Mouse (Mus musculus) MEL (cell line): Measurements from ENCODE around the gene Herc4. TPM values are rescaled to one million over a fixed set of nuclear protein-coding genes. Genes with fewer than 3 reads are reported as not detected.

Experiments
- DNase-seq: peaks from one replicate; pipeline ENCODE4 v3.0.0; 2011; ENCODE audit warnings: low read depth, low spot score
- H3K27ac ChIP-seq: 2 replicates; pipeline ENCODE4 v1.5.1; 2012; ENCODE audit warnings: low read depth, mild to moderate bottlenecking, control low read depth, low read length, moderate library complexity; ENCODE audit not compliant: control insufficient read depth
- H3K27me3 ChIP-seq, 2 experiments: fragments of 150-350 bp in 1 of 2; sonication (generic) in 1 of 2; 2 replicates each; pipeline ENCODE4 v1.6.1; 2012; ENCODE audit warnings: low read length in 2 of 2, mild to moderate bottlenecking in 2 of 2, improper control_type of control experiment in 1 of 2, moderate library complexity in 1 of 2; ENCODE audit not compliant: insufficient read depth in 2 of 2, control insufficient read depth in 1 of 2
- H3K36me3 ChIP-seq, 2 experiments: 2 replicates each; pipeline ENCODE4 v1.6.1; 2012 to 2014; ENCODE audit warnings: low read length in 2 of 2, improper control_type of control experiment in 1 of 2, inconsistent platforms in 1 of 2, mild to moderate bottlenecking in 1 of 2; ENCODE audit not compliant: insufficient read depth in 2 of 2, control insufficient read depth in 1 of 2
- H3K4me1 ChIP-seq, 2 experiments: fragments of 150-350 bp in 1 of 2; sonication (generic) in 1 of 2; 2 replicates each; pipeline ENCODE4 v1.6.1; 2012; ENCODE audit warnings: low read length in 2 of 2, improper control_type of control experiment in 1 of 2, mild to moderate bottlenecking in 1 of 2; ENCODE audit not compliant: insufficient read depth in 2 of 2, control insufficient read depth in 1 of 2
- H3K4me3 ChIP-seq, 2 experiments: fragments of 150-350 bp in 1 of 2; sonication (generic) in 1 of 2; 2 replicates each; pipeline ENCODE4 v1.5.1; 2012; ENCODE audit warnings: low read depth in 2 of 2, low read length in 2 of 2, mild to moderate bottlenecking in 2 of 2, moderate library complexity in 2 of 2, control low read depth in 1 of 2, improper control_type of control experiment in 1 of 2; ENCODE audit not compliant: control insufficient read depth in 1 of 2, insufficient read depth in 1 of 2
- H3K79me2 ChIP-seq: 2 replicates; pipeline ENCODE4 v1.6.1; 2012; ENCODE audit warnings: mild to moderate bottlenecking, low read length, moderate library complexity; ENCODE audit not compliant: control insufficient read depth, poor library complexity, insufficient read depth
- H3K9ac ChIP-seq: 2 replicates; pipeline ENCODE4 v1.6.1; 2012; ENCODE audit warnings: low read depth, mild to moderate bottlenecking, control low read depth, low read length, moderate library complexity; ENCODE audit not compliant: control insufficient read depth, poor library complexity, severe bottlenecking
- H3K9me3 ChIP-seq: fragments of 150-350 bp; sonication (generic); replicated peaks from 2 replicates; pipeline ENCODE4 v1.6.1; 2012; ENCODE audit warnings: mild to moderate bottlenecking, low read length, improper control_type of control experiment, moderate library complexity; ENCODE audit not compliant: insufficient read depth
- BHLHE40 ChIP-seq: IDR thresholded peaks from 2 replicates; pipeline ENCODE4 v1.6.1; 2012; ENCODE audit warnings: low read depth, mild to moderate bottlenecking, inconsistent platforms, low read length, improper control_type of control experiment, borderline replicate concordance
- CTCF ChIP-seq, 3 experiments: IDR thresholded peaks in 2 of 3; conservative IDR thresholded peaks in 1 of 3; 2 replicates each; pipeline ENCODE4 v1.5.1; 2011 to 2012; ENCODE audit warnings: low read length in 3 of 3, low read depth in 2 of 3, mild to moderate bottlenecking in 2 of 3, improper control_type of control experiment in 1 of 3, inconsistent platforms in 1 of 3, mixed read lengths in 1 of 3, moderate library complexity in 1 of 3; ENCODE audit not compliant: control insufficient read depth in 1 of 3, insufficient read depth in 1 of 3, poor library complexity in 1 of 3, severe bottlenecking in 1 of 3
- ELF1 ChIP-seq: IDR thresholded peaks from 2 replicates; pipeline ENCODE4 v1.6.1; 2014; ENCODE audit warnings: low read depth, mild to moderate bottlenecking, inconsistent platforms, low read length, improper control_type of control experiment, moderate library complexity
- EP300 ChIP-seq, 2 experiments: IDR thresholded peaks; 2 replicates each; pipeline ENCODE4 v1.6.1; 2011; ENCODE audit warnings: improper control_type of control experiment in 2 of 2, low read length in 2 of 2, low read depth in 1 of 2, mild to moderate bottlenecking in 1 of 2
- GATA1 ChIP-seq: IDR thresholded peaks from 2 replicates; pipeline ENCODE4 v1.6.1; 2011; ENCODE audit warnings: low read depth, low read length, improper control_type of control experiment
- JUND ChIP-seq: IDR thresholded peaks from 2 replicates; pipeline ENCODE4 v1.6.1; 2011; ENCODE audit warnings: low read depth, mild to moderate bottlenecking, improper control_type of control experiment, low read length
- KAT2A ChIP-seq: conservative IDR thresholded peaks from 2 replicates; pipeline ENCODE4 v1.6.1; 2012; ENCODE audit warnings: low read depth, low read length, improper control_type of control experiment, inconsistent platforms
- MAX ChIP-seq: IDR thresholded peaks from 2 replicates; pipeline ENCODE4 v1.6.1; 2011; ENCODE audit warnings: low read length, improper control_type of control experiment
- MAZ ChIP-seq: IDR thresholded peaks from 2 replicates; pipeline ENCODE4 v1.6.1; 2012; ENCODE audit warnings: low read depth, mild to moderate bottlenecking, inconsistent platforms, low read length, improper control_type of control experiment
- MEF2A ChIP-seq: IDR thresholded peaks from 2 replicates; pipeline ENCODE4 v1.6.1; 2014; ENCODE audit warnings: low read depth, mild to moderate bottlenecking, inconsistent platforms, low read length, improper control_type of control experiment; ENCODE audit not compliant: poor library complexity, insufficient replicate concordance, severe bottlenecking; ENCODE audit errors: extremely low read depth
- MXI1 ChIP-seq: IDR thresholded peaks from 2 replicates; pipeline ENCODE4 v1.6.1; 2011; ENCODE audit warnings: mild to moderate bottlenecking, low read depth, low read length, improper control_type of control experiment
- NRF1 ChIP-seq: IDR thresholded peaks from 2 replicates; pipeline ENCODE4 v1.6.1; 2014; ENCODE audit warnings: low read depth, mild to moderate bottlenecking, inconsistent platforms, low read length, improper control_type of control experiment, moderate library complexity; ENCODE audit not compliant: poor library complexity, insufficient read depth, severe bottlenecking
- POLR2AphosphoS2 ChIP-seq: IDR thresholded peaks from 2 replicates; pipeline ENCODE4 v1.6.1; 2011; ENCODE audit warnings: low read length, improper control_type of control experiment
- RAD21 ChIP-seq: IDR thresholded peaks from 2 replicates; pipeline ENCODE4 v1.6.1; 2011; ENCODE audit warnings: mild to moderate bottlenecking, low read depth, low read length, improper control_type of control experiment
- RCOR1 ChIP-seq: IDR thresholded peaks from 2 replicates; pipeline ENCODE4 v1.6.1; 2012; ENCODE audit warnings: low read depth, mild to moderate bottlenecking, inconsistent platforms, low read length, improper control_type of control experiment
- SIN3A ChIP-seq: IDR thresholded peaks from 2 replicates; pipeline ENCODE4 v1.6.1; 2012; ENCODE audit warnings: low read length, improper control_type of control experiment, inconsistent platforms
- SMC3 ChIP-seq: IDR thresholded peaks from 2 replicates; pipeline ENCODE4 v1.6.1; 2011; ENCODE audit warnings: low read depth, low read length, improper control_type of control experiment
- TAL1 ChIP-seq: IDR thresholded peaks from 2 replicates; pipeline ENCODE4 v1.6.1; 2012; ENCODE audit warnings: mild to moderate bottlenecking, inconsistent platforms, low read length, moderate library complexity, mixed read lengths
- UBTF ChIP-seq: IDR thresholded peaks from 2 replicates; pipeline ENCODE4 v1.6.1; 2012; ENCODE audit warnings: low read depth, mild to moderate bottlenecking, inconsistent platforms, low read length, improper control_type of control experiment, moderate library complexity, borderline replicate concordance; ENCODE audit not compliant: insufficient read depth
- USF1 ChIP-seq: IDR thresholded peaks from 2 replicates; pipeline ENCODE4 v1.6.1; 2014; ENCODE audit warnings: low read depth, mild to moderate bottlenecking, inconsistent platforms, low read length, improper control_type of control experiment, moderate library complexity
- USF2 ChIP-seq, 2 experiments: IDR thresholded peaks; 2 replicates each; pipeline ENCODE4 v1.6.1; 2011 to 2012; ENCODE audit warnings: improper control_type of control experiment in 2 of 2, low read length in 2 of 2, borderline replicate concordance in 1 of 2, inconsistent platforms in 1 of 2, low read depth in 1 of 2, mild to moderate bottlenecking in 1 of 2; ENCODE audit not compliant: insufficient read depth in 1 of 2
- ZC3H11A ChIP-seq: IDR thresholded peaks from 2 replicates; pipeline ENCODE4 v1.6.1; 2012; ENCODE audit warnings: low read depth, mild to moderate bottlenecking, inconsistent platforms, low read length, improper control_type of control experiment
- ZKSCAN1 ChIP-seq: IDR thresholded peaks from 2 replicates; pipeline ENCODE4 v1.6.1; 2012; ENCODE audit warnings: low read depth, mild to moderate bottlenecking, inconsistent platforms, low read length, improper control_type of control experiment, moderate library complexity
- polyA plus RNA-seq, 2 experiments: library from polyadenylated mRNA; stranded (reverse) in 1 of 2; unstranded in 1 of 2; fragments of >175 nt in 1 of 2; fragments of >200 nt in 1 of 2; gene quantifications; 2 replicates each; pipeline versions ENCODE4 v1.2.1 to v1.2.4; 2012; ENCODE audit warnings: low replicate concordance in 2 of 2, low read depth in 1 of 2; ENCODE audit not compliant: insufficient read length in 2 of 2, insufficient read depth in 1 of 2, missing spikeins in 1 of 2
- total RNA-seq: library from RNA; depleted of rRNA; stranded (reverse); fragments of 300-350 nt; gene quantifications from 2 replicates; pipeline ENCODE4 v1.2.3, GENCODE M21; 2012

The Herc4 gene
- total and polyA plus RNA-seq, 3 experiments: 37.1 to 140 (median 57.1) TPM

- H3K4me1 ChIP-seq: peaks cover 22 to 28% of the 10 kb centered on the region in 2 experiments
These were observed 36.2 kb downstream of the Herc4 start for GRCm38 (mm10) chr10:63279851-63280250.

GRCm38 (mm10) chr10:63282417-63282816, 38.8 kb downstream of the Herc4 start:
- no peaks in the 10 kb centered on the region for H3K79me2 ChIP-seq
- H3K9me3 ChIP-seq: no peaks in the 10 kb centered on the region
- TF ChIP-seq NRF1 (no peak), BHLHE40 (no peak), ZKSCAN1 (no peak), POLR2AphosphoS2 (no peak), KAT2A (no peak), MEF2A (no peak), RCOR1 (no peak), CTCF (IDR thresholded peaks at IDR 0.05 in 2 of 3, conservative IDR thresholded peaks at IDR 0.05 in 1 of 3; ENCODE audit: control insufficient read depth in 1 of 3, insufficient read depth in 1 of 3, low read depth in 2 of 3, low read length in 3 of 3, poor library complexity in 1 of 3, severe bottlenecking in 1 of 3) (no peak), MXI1 (no peak), ZC3H11A (no peak), ELF1 (no peak), USF2 (IDR thresholded peaks at IDR 0.05; ENCODE audit: borderline replicate concordance in 1 of 2, insufficient read depth in 1 of 2, low read depth in 1 of 2, low read length in 2 of 2) (no peak), UBTF (no peak), TAL1 (no peak), EP300 (IDR thresholded peaks at IDR 0.05; ENCODE audit: low read depth in 1 of 2, low read length in 2 of 2) (no peak), RAD21 (no peak), MAZ (no peak), MAX (no peak)
- peaks cover 25 to 28% of the 10 kb centered on the region in 2 experiments for H3K36me3 ChIP-seq
- H3K4me1 ChIP-seq: peaks cover 12 to 13% of the 10 kb centered on the region in 2 experiments
- no peak overlapping the region for H3K27ac ChIP-seq
- H3K4me3 ChIP-seq: no peak overlapping the region
- no peak overlapping the region for H3K9ac ChIP-seq
- DNase-seq: no peak
- no peaks in the 10 kb centered on the region for H3K27me3 ChIP-seq

More at GRCm38 (mm10) chr10:63279851-63280250, 36.2 kb downstream of the Herc4 start:
- H3K27me3 ChIP-seq: no peaks in the 10 kb centered on the region
- H3K9me3 ChIP-seq: no peaks in the 10 kb centered on the region
- no peak for DNase-seq
- no peaks in the 10 kb centered on the region; the same call in 1 of the 2 replicates for H3K79me2 ChIP-seq
- H3K9ac ChIP-seq: no peak overlapping the region
- H3K4me3 ChIP-seq: no peak overlapping the region
- H3K36me3 ChIP-seq: peaks cover 18 to 49% of the 10 kb centered on the region in 2 experiments
- H3K27ac ChIP-seq: no peak overlapping the region
- TF ChIP-seq GATA1 (no peak), USF1 (no peak), MXI1 (no peak), JUND (no peak), SIN3A (no peak), ZKSCAN1 (no peak), SMC3 (no peak)
- TF ChIP-seq, all 39 proteins: peak for 0
